Mouse (Mus musculus) lung, postnatal 0 days (tissue): ENCODE results near the gene Cntrl.

Experiments
- CTCF ChIP-seq: IDR thresholded peaks from 2 replicates; pipeline ENCODE4 v1.5.1; 2016; ENCODE audit warnings: antibody characterized with exemption, mild to moderate bottlenecking
- EP300 ChIP-seq: IDR thresholded peaks from 2 replicates; pipeline ENCODE4 v1.6.1; 2016; ENCODE audit warnings: antibody characterized with exemption, mild to moderate bottlenecking, control low read depth

DNA sequence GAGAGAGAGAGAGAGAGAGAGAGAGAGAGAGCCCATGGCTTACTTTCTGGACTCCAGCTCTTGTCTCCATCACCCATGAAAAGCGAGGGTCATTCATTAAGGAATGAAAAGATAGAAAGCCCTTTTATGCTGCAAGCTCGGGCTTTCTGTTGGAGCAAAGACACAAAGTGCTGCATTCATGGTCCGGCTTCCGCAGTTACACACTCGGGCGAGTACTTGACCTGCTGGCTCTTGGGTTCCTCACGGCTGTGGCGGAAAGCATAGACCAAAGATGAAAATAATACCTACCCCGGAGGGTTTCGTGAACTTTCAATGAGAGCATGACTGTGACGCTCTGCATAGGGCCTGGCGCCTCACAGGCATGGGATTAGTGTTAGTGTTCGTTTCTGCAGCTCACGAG, 106.1 kb downstream of the Cntrl start:
- TF ChIP-seq CTCF (no peak), EP300 (no peak)
